Mouse (Mus musculus) liver, embryonic 14.5 days (tissue): ENCODE measurements around the gene Fmnl2. TPM values are rescaled to one million over a fixed set of nuclear protein-coding genes. Genes with fewer than 3 reads are reported as not detected.

Source experiments
- ATAC-seq: fragments of 200-750 bp; cut with Nextera tagmentation; 2 replicates; pipeline ENCODE4 v1.8.0; 2017; ENCODE audit warnings: moderate number of reproducible peaks, mild to moderate bottlenecking, moderate library complexity; ENCODE audit not compliant: insufficient read depth
- DNase-seq, 3 experiments: peaks; one replicate each; pipeline ENCODE4 v3.0.0-alpha.2; 2012 to 2013; ENCODE audit warnings: low read depth in 3 of 3, low spot score in 3 of 3
- H3K27ac ChIP-seq: fragments of 300-500 bp; sonication (generic); 2 replicates; pipeline ENCODE4 v1.5.1; 2014; ENCODE audit warnings: moderate library complexity, mild to moderate bottlenecking, control low read depth, inconsistent platforms
- H3K27me3 ChIP-seq: fragments of 300-500 bp; sonication (generic); 2 replicates; pipeline ENCODE4 v1.6.1; 2014; ENCODE audit warnings: mild to moderate bottlenecking, low read length, moderate library complexity; ENCODE audit not compliant: control insufficient read depth, insufficient read depth
- H3K36me3 ChIP-seq: fragments of 300-500 bp; sonication (generic); replicated peaks from 2 replicates; pipeline ENCODE4 v1.6.1; 2014; ENCODE audit warnings: low read depth; ENCODE audit not compliant: control insufficient read depth, insufficient read depth
- H3K4me1 ChIP-seq, 2 experiments: fragments of 200-500 bp in 1 of 2; fragments of 300-500 bp in 1 of 2; sonication (generic) in 1 of 2; replicated peaks; 2 replicates each; pipeline ENCODE4 v1.6.1; 2012 to 2014; ENCODE audit warnings: antibody characterized with exemption in 1 of 2, inconsistent platforms in 1 of 2, low read length in 1 of 2; ENCODE audit not compliant: control insufficient read depth in 2 of 2, insufficient read depth in 2 of 2
- H3K4me2 ChIP-seq: fragments of 300-500 bp; sonication (generic); 2 replicates; pipeline ENCODE4 v1.6.1; 2014; ENCODE audit warnings: low read depth, mild to moderate bottlenecking, control low read depth, moderate library complexity
- H3K4me3 ChIP-seq, 2 experiments: fragments of 200-500 bp in 1 of 2; fragments of 300-500 bp in 1 of 2; sonication (generic) in 1 of 2; 2 replicates each; pipeline ENCODE4 v1.5.1; 2012 to 2014; ENCODE audit warnings: low read depth in 2 of 2, low read length in 2 of 2, mild to moderate bottlenecking in 2 of 2, control low read depth in 1 of 2, inconsistent platforms in 1 of 2, moderate library complexity in 1 of 2; ENCODE audit not compliant: insufficient read depth in 1 of 2
- H3K9ac ChIP-seq: fragments of 300-500 bp; sonication (generic); replicated peaks from 2 replicates; pipeline ENCODE4 v1.6.1; 2014; ENCODE audit warnings: mild to moderate bottlenecking, control low read depth, moderate library complexity
- H3K9me3 ChIP-seq: fragments of 300-500 bp; sonication (generic); 2 replicates; pipeline ENCODE4 v1.6.1; 2016; ENCODE audit warnings: low read length, mixed read lengths; ENCODE audit not compliant: control insufficient read depth
- CTCF ChIP-seq: IDR thresholded peaks from 2 replicates; pipeline ENCODE4 v1.5.1; 2016; ENCODE audit warnings: antibody characterized with exemption, low read depth, control low read depth
- EP300 ChIP-seq: IDR thresholded peaks from 2 replicates; pipeline ENCODE4 v1.6.1; 2016; ENCODE audit warnings: antibody characterized with exemption, low read depth
- WGBS: fragments of 180-500 bp; shearing (Covaris S2); extraction: QIAGEN DNeasy Blood & Tissue Kit; methylation state at CpG from one replicate; pipeline ENCODE4 v1.1.7; 2014; ENCODE audit not compliant: insufficient replicate concordance; 5-methylcytosine and 5-hydroxymethylcytosine counted together
- polyA plus RNA-seq, 2 experiments: library from polyadenylated mRNA; depleted of rRNA in 1 of 2; stranded (reverse) in 1 of 2; unstranded in 1 of 2; fragments of >200 nt; fragmentation: Nextera tagmentation in 1 of 2; extraction: Ambion mirVana in 1 of 2; gene quantifications; 2 replicates each; pipeline versions ENCODE4 v1.2.1 to v1.2.3; 2012 to 2014

The Fmnl2 gene
- polyA plus RNA-seq, 2 experiments, result 0.39 to 0.79 TPM

DNA sequence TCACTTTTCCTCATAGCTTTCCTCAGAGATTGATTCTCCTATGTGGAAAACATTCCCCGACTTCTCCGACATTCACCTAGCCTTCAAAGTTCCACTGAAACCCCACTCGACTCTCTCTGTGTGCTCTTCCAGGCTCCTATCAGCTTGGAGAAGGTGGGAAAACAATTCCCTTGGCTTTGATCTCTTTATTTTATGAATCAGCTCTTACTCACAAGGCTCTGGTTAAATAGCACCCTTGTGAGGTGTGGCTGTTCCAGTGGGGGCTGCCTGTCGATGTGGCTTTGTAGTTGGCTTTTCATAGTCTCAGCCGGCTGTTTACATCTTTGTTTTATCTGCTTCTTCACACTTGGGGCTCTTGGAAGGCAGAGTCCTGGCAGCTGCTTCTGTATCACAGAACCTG, 10.5 kb downstream of the Fmnl2 start:
- no peak overlapping the region for H3K27ac ChIP-seq
- H3K4me2 ChIP-seq, result no peak overlapping the region
- WGBS, result 56% methylated on average over 5 of the region's 5 CpGs
- no peak overlapping the region for H3K4me3 ChIP-seq
- no peaks in the 10 kb centered on the region; a peak in 1 of 4 replicates for H3K4me1 ChIP-seq
- ATAC-seq (no peak), DNase-seq (no peak)
- TF ChIP-seq CTCF (no peak), EP300 (no peak)
- no peak overlapping the region for H3K9ac ChIP-seq
- H3K9me3 ChIP-seq, result no peaks in the 10 kb centered on the region
- H3K27me3 ChIP-seq, result no peaks in the 10 kb centered on the region
- H3K36me3 ChIP-seq, result no peaks in the 10 kb centered on the region

DNA sequence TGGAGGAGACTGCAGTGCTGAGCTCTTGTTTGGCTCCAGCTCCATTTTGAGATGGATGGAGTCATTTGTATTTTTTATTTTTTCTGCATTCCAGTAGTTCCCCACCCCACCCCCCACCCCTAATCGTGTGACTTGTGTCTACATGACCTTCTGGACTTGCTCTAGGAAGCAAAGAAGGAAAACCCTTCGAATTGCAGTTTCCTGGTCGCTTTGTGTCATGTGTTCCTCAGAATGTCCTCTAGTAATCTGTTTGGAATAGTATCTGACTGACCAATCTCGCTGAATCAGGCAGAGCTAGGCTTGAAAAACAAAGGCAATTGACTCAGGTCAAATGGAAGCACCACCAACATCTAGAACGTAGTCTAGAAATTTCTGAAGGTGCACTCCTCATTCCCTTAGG, 15.0 kb downstream of the Fmnl2 start:
- no peaks in the 10 kb centered on the region; a peak in 1 of 4 replicates for H3K4me1 ChIP-seq
- H3K4me2 ChIP-seq, result no peak overlapping the region
- ATAC-seq, result no peak
- H3K36me3 ChIP-seq, result no peaks in the 10 kb centered on the region
- DNase-seq, result no peak
- H3K9ac ChIP-seq, result no peak overlapping the region
- H3K9me3 ChIP-seq, result no peaks in the 10 kb centered on the region
- H3K4me3 ChIP-seq, result no peak overlapping the region
- TF ChIP-seq EP300, result no peak
- no peak for TF ChIP-seq CTCF
- H3K27me3 ChIP-seq, result no peaks in the 10 kb centered on the region
- 34% methylated on average over 5 of the region's 5 CpGs for whole genome bisulfite sequencing
- H3K27ac ChIP-seq, result no peak overlapping the region

DNA sequence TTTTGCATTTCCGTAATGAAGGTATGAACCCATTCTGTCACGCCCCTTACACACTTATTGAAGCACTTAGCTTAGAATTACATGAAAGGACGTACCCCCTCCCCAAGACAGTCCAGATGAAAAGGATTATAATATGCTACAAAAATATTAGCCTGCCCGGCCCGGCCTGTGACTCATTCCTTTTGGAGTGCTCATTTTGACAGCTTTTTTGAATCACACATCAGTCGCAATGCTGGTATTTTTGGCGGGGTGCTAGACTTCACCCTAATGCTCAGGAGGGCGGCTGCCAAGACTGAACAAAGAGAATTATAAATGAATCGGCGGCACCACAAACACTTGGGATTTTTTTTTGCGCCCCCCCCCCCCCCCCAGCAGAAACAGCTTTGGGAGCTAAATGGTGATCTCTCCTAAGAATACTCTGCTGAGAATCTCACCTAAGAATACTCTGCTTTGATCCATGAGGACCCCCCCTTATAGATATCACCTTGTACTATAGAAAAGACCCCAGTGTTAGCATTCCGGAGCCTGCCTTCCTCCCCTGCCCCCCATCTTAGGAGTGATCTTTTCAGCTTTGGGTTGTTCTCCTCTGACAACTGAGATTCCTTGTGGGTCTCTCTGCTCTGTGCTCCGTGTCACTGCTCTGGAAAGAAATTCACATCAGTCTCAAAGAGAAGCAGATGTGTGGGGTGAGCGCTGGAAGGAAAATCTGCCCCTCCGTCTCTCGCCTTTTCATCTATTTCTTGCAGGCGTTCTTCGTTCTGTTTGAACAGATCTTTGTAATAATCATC, 15.8 kb downstream of the Fmnl2 start:
- TF ChIP-seq EP300 (no peak), CTCF (no peak)
- H3K27ac ChIP-seq, result no peak overlapping the region
- H3K4me1 ChIP-seq, result no peaks in the 10 kb centered on the region; a peak in 1 of 4 replicates
- H3K9ac ChIP-seq, result no peak overlapping the region
- no peak overlapping the region for H3K4me3 ChIP-seq
- ATAC-seq (no peak), DNase-seq (no peak)
- H3K4me2 ChIP-seq, result no peak overlapping the region
- H3K36me3 ChIP-seq, result no peaks in the 10 kb centered on the region
- H3K9me3 ChIP-seq, result no peaks in the 10 kb centered on the region
- WGBS, result 67% methylated on average over 18 of the region's 18 CpGs
- H3K27me3 ChIP-seq, result no peaks in the 10 kb centered on the region

DNA sequence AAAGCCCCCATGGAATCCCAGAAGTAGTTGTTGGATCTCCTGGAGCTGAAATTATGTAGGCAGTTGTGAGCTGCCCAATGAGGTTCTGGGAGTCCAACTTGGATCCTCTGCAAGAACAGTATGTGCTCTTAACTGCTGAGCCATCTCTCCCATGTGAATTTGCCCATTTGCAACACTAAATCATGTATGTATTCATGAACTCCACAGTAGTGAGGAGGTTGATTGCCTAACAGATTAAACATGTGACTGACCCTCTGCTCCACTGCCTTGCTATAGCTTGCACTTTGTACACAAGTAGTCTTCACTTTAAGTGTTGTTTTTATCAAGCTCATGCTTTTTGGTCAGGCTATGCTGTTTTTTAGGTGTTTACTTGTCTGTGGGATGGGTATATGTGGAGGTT, 17.1 kb downstream of the Fmnl2 start:
- Histone ChIP-seq H3K4me3 (no peak overlapping the region), H3K4me2 (no peak overlapping the region), H3K9me3 (no peaks in the 10 kb centered on the region), H3K36me3 (no peaks in the 10 kb centered on the region), H3K27ac (no peak overlapping the region), H3K4me1 (no peaks in the 10 kb centered on the region; a peak in 1 of 4 replicates), H3K9ac (no peak overlapping the region), H3K27me3 (no peaks in the 10 kb centered on the region)
- TF ChIP-seq EP300 (no peak), CTCF (no peak)
- DNase-seq, result no peak
- ATAC-seq, result no peak

DNA sequence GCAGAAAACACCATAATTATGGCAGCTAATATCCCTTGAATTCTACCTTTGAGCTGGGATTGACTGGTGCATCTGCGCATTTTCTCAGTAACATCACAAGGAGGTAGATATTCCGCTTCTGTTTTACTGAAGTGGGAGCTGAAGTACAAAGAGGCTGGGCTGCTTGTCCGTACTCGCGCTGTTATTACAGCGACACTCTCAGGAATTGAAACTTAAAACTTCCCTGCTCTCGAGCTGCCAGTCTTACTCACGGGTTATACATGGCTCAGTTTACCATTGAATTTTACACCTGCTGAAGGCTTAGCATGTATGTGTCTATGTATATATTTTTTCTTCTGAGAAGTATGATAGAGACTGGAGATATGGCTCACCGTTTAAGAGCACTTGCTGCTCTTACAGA, 18.1 kb downstream of the Fmnl2 start:
- Histone ChIP-seq H3K9me3 (no peaks in the 10 kb centered on the region), H3K4me1 (no peaks in the 10 kb centered on the region; a peak in 1 of 4 replicates), H3K4me2 (no peak overlapping the region), H3K4me3 (no peak overlapping the region), H3K36me3 (no peaks in the 10 kb centered on the region), H3K9ac (no peak overlapping the region), H3K27ac (no peak overlapping the region), H3K27me3 (no peaks in the 10 kb centered on the region)
- WGBS, result 72% methylated on average over 9 of the region's 9 CpGs
- TF ChIP-seq CTCF (no peak), EP300 (no peak)
- ATAC-seq (no peak), DNase-seq (no peak)
